Mouse (Mus musculus): ENCODE measurements at regions not wholly inside any gene's neighbourhood (a gene's known extent, or its start where the extent isn't known, plus 50 kb on each side); places are given as distances from the start of the nearest gene placed in this dataset.

GRCm38 (mm10) chr17:64426536-64426935, 94.8 kb upstream of the Pja2 start:
- TF ChIP-seq EP300 (IDR thresholded peaks at IDR 0.05), result no peak
- TF ChIP-seq CTCF (IDR thresholded peaks at IDR 0.05), result no peak

Measured in lung, postnatal 0 days (tissue).